Mouse (Mus musculus) embryonic fibroblast, embryonic 13.5 days (primary cell): Measurements from ENCODE around the gene Nebl.

Experiments used
- CTCF ChIP-seq: IDR thresholded peaks from 2 replicates; pipeline ENCODE4 v1.5.1; 2011; ENCODE audit warnings: mild to moderate bottlenecking, control low read depth, low read length, moderate library complexity, borderline replicate concordance; ENCODE audit not compliant: insufficient read depth
- POLR2A ChIP-seq: IDR thresholded peaks from 2 replicates; pipeline ENCODE4 v1.6.1; 2011; ENCODE audit warnings: low read depth, mild to moderate bottlenecking, control low read depth, low read length, moderate library complexity

DNA sequence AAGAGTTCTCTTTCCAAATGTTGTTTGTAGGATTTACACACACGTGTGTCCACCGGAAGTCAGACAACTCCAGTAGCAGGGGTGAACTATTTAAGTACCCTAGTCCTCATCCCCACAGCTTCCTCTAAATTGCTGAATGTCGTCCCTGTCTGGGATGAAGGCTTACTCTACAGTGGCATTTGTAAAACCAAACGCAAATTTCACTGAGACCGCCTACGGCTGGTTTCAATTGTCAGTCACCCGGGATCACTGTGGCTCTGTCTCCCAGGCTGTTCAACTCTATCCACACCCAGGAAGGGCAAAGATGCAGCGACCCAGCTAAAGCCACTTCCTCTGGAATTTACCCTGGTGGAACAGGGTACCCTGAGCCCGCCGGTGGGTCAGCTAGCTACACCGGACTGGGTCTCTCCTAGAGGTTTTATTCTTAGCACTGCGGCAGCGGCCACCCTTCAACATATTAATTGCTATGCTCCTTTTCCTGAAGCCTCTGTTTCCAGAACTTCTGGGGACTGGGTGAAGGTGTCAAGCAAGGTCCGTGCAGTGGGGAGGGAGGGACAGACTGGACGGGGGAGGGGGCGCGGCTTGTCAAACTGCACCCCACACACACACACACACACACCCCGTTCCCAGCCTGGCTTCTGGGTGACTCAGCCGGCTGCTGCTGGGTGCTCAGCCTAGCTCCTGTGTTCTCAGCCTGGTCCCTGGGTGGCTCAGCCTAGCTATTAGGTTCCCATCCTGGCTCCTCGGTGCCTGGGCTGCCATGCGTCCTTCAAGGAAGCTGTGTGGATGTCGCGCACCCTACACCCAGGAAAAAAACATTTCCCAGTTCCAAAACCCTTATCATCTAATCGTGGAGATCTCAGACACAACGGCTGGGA, 1.3 kb downstream of the Nebl start:
- TF ChIP-seq POLR2A (no peak), CTCF (no peak)
